Mouse (Mus musculus): ENCODE measurements at regions not wholly inside any gene's neighbourhood (a gene's known extent, or its start where the extent isn't known, plus 50 kb on each side); places are given as distances from the start of the nearest gene placed in this dataset.

DNA sequence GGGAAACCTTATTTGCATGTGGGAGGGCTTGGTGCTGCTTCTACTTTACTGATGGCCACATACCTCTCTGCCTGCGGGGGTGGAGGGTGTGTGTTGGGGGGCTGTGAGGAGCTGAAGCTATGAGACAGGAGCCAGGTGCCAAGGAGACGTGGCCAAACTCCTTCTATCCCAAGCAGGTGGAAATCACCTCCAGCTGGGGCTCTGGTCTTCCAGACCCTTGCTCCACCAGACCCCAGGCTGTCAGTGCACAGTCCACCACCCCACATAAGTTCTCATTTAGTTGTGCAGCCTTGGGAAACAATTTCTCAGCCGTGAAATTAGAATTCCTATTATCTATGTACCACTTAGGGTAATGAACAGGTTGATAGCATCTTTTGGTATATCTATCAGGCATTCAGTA lies 2085.8 kb downstream of the 9330182O14Rik start:
- TF ChIP-seq POLR2A (IDR thresholded peaks at IDR 0.05; ENCODE audit: control insufficient read depth, low read depth, low read length), result no peak
- TF ChIP-seq CTCF (IDR thresholded peaks at IDR 0.05; ENCODE audit: control insufficient read depth, insufficient read depth, insufficient replicate concordance, low read depth, low read length), result no peak
